Mouse (Mus musculus) testis, adult 2 months (tissue): ENCODE results near the gene Picalm. TPM values are rescaled to one million over a fixed set of nuclear protein-coding genes. Genes with fewer than 3 reads are reported as not detected.

Source experiments
- H3K27ac ChIP-seq: fragments of 200-500 bp; 2 replicates; pipeline ENCODE4 v1.5.1; 2012; ENCODE audit warnings: low read depth, low read length; ENCODE audit not compliant: control insufficient read depth, insufficient read depth
- H3K27me3 ChIP-seq: fragments of 200-500 bp; 2 replicates; pipeline ENCODE4 v1.6.1; 2012; ENCODE audit warnings: mild to moderate bottlenecking, low read length, moderate library complexity; ENCODE audit not compliant: control insufficient read depth, insufficient read depth
- H3K36me3 ChIP-seq: fragments of 200-500 bp; 2 replicates; pipeline ENCODE4 v1.6.1; 2012; ENCODE audit warnings: mild to moderate bottlenecking, low read length; ENCODE audit not compliant: control insufficient read depth, insufficient read depth
- H3K4me1 ChIP-seq: fragments of 200-500 bp; 2 replicates; pipeline ENCODE4 v1.6.1; 2012; ENCODE audit warnings: low read length; ENCODE audit not compliant: control insufficient read depth, insufficient read depth
- H3K4me3 ChIP-seq: fragments of 200-500 bp; 2 replicates; pipeline ENCODE4 v1.5.1; 2012; ENCODE audit warnings: low read depth, mild to moderate bottlenecking, low read length, moderate library complexity, mixed read lengths; ENCODE audit not compliant: control insufficient read depth
- CTCF ChIP-seq: fragments of 200-500 bp; IDR thresholded peaks from 2 replicates; pipeline ENCODE4 v1.5.1; 2012; ENCODE audit warnings: low read depth, mild to moderate bottlenecking, inconsistent platforms, low read length, moderate library complexity; ENCODE audit not compliant: control insufficient read depth, insufficient read depth, insufficient replicate concordance
- POLR2A ChIP-seq: fragments of 200-500 bp; IDR thresholded peaks from 2 replicates; pipeline ENCODE4 v1.6.1; 2012; ENCODE audit warnings: low read depth, mild to moderate bottlenecking, inconsistent platforms, low read length, moderate library complexity; ENCODE audit not compliant: control insufficient read depth
- polyA plus RNA-seq: library from polyadenylated mRNA; depleted of rRNA; stranded (reverse); fragments of >200 nt; gene quantifications from 2 replicates; pipeline ENCODE4 v1.2.3, GENCODE M21; 2012

Gene Picalm
- polyA plus RNA-seq, 1 experiment: 84.5 TPM

DNA sequence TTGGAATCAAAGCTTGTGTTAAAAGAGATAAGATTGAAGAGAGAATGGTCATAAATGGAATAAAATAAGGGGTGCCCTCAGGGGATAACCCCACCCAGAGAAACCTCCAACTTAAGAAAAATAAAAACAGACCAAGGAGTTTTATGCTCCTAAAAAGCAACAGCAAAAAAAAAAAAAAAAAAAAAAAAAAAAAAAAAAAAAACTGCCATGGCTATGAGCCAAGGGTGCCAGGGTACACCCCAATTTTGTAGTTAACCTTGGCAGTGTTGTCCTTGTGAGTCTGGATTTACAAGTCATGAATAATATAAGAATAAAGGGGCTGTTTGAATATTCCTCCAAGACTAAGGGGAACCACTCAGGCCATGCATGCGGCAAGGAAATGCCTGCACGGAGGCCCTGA is 13.9 kb upstream of the Picalm start:
- no peak overlapping the region for H3K27ac ChIP-seq
- no peaks in the 10 kb centered on the region for H3K27me3 ChIP-seq
- no peaks in the 10 kb centered on the region for H3K4me1 ChIP-seq
- H3K36me3 ChIP-seq: no peaks in the 10 kb centered on the region
- TF ChIP-seq POLR2A (no peak), CTCF (no peak)
- H3K4me3 ChIP-seq: no peak overlapping the region

DNA sequence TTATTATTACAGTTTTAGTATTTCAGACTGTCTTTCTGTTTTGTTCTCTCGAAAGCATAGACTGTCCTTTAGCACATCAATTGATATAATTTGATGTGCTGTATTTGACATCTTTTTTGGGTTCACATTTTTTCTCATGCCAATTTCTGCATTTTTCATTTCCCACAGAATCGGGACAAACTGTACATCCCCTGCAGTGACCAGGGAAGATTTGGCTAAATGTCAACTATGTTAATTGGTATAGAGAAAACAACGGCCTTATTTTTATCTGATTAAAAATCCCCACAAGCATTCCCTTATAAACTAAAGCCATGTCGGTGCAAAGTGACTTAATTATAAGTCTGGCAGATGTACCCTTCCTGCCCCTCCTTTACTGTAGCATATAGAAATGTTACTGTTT is 9.9 kb upstream of the Picalm start:
- Histone ChIP-seq H3K4me3 (no peak overlapping the region), H3K4me1 (no peaks in the 10 kb centered on the region)
- TF ChIP-seq POLR2A: no peak
- TF ChIP-seq CTCF: no peak

DNA sequence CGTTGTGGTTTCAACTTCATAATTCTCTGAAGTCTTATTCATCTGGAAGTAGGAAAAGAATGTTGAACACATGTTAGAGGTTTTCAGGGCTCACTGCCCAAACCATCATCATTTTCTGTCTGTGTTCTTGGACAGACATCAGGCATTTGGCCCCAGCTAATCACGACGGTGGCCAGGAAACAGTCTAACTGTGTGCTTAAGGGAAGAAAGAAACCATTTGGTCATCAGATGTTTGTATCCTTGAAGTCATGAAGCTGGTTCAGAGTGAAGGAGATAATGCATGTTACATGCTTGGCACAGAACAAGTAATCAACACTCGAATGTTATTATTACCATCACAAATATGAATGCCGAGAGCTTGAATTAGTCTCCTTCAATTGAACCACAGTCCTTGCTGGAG is 5.0 kb upstream of the Picalm start:
- Histone ChIP-seq H3K4me1 (peaks cover 2% of the 10 kb centered on the region; the same call in 1 of the 2 replicates), H3K27ac (no peak overlapping the region), H3K4me3 (no peak overlapping the region), H3K36me3 (no peaks in the 10 kb centered on the region), H3K27me3 (no peaks in the 10 kb centered on the region)
- TF ChIP-seq POLR2A (no peak), CTCF (no peak)

More for the DNA sequence above, 9.9 kb upstream of the Picalm start:
- no peaks in the 10 kb centered on the region for H3K27me3 ChIP-seq
- no peak overlapping the region for H3K27ac ChIP-seq
- H3K36me3 ChIP-seq: no peaks in the 10 kb centered on the region

DNA sequence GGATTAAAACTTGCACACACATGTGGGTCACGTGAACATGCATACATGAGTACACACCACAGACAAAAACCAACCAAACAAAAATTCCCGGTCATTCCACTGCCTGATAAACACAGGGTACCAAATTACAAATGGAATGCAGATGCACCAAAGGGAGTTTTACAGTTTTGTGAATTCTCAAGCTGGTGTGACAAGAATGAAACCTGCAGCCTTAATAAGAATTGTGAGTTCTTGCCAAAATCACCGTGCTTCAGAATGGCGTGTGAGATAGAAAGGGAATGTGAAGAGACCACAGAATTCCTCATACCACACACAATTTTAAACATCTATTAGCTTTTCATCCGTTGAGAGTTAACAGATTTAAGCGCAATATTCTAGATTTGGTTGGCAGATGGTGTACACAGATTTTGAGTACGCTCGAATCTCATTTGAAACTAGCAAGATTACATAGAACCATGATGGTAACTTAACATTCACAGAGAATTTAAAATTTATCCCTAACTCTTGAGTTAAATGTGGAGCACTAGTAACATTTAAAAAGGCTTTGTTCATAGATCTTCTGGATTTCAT is 1.3 kb upstream of the Picalm start:
- TF ChIP-seq POLR2A: no peak
- H3K36me3 ChIP-seq: no peaks in the 10 kb centered on the region
- H3K27me3 ChIP-seq: no peaks in the 10 kb centered on the region
- H3K4me3 ChIP-seq: peak overlapping the region; percentile 98; the same call in 1 of the 2 replicates
- H3K27ac ChIP-seq: peak overlapping the region; percentile 94
- H3K4me1 ChIP-seq: peaks cover 2% of the 10 kb centered on the region; the same call in 1 of the 2 replicates

DNA sequence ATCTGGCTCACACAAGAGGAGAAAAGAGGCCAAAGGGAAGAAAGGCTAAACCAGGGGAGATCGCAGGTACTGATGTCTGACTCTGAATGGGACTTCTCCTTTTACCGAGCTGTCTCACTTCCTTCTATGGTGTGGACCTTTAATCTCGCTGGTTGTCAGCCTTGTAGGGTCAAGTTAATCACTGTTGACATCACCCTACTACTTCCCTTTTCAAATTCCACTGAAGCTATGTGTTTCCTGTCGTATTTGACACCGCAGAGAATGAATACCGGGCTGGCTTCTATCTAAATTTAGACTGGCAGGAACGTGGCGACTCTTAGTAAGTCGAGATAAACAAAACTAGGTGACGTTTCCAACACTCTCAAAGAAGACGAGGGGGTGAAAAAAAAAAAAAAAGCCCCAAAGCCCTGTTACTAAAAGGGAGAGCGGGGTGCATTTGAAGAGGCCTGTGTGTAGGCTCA is 712 bp upstream of the Picalm start:
- Histone ChIP-seq H3K4me1 (peaks cover 2% of the 10 kb centered on the region; the same call in 1 of the 2 replicates), H3K27ac (peak overlapping the region; percentile 94), H3K36me3 (no peaks in the 10 kb centered on the region), H3K4me3 (peak overlapping the region; percentile 98), H3K27me3 (no peaks in the 10 kb centered on the region)
- no peak for TF ChIP-seq POLR2A
- no peak for TF ChIP-seq CTCF

DNA sequence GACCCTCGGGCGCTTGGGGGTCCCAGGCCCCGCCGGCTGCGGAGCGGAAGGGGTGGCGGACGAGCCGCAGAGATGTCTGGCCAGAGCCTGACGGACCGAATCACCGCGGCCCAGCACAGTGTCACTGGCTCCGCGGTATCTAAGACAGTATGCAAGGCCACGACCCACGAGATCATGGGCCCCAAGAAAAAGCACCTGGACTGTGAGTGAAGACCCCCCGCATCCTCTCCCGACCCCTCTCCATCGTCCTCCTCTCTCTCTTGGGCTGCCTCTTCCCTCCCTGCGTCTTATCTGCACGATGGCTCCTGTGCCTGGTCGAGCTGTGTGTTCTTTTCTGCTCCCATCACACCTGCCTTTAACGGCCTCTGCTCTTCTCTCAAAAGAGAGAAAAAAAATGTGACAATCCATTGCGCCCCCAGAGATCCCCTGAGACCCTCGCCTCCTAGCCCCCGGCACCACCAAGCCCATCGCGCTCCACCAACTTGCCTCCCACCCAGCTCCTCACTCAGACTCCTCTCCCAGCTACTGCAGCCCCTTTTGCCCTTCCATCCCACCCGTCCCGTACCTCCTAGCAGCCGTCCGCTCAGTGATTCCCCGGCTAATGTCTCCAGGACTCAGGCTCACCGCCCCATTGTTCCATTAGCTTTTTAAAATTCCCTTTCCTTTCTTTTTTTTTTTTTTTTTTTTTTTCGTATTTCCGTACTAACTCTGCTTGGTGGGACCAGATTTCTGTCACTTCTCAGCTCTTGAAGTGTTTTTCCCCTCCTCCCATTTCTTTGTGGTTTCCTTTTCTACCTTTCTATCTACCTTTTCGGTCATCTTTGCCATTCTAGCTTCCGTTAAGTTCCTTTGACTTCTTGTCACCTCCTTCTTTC is 725 bp downstream of the Picalm start:
- Histone ChIP-seq H3K4me1 (peaks cover 2% of the 10 kb centered on the region; the same call in 1 of the 2 replicates), H3K27me3 (no peaks in the 10 kb centered on the region), H3K4me3 (peak overlapping the region; percentile 98), H3K27ac (peak overlapping the region; percentile 96), H3K36me3 (no peaks in the 10 kb centered on the region)
- TF ChIP-seq POLR2A (peak; percentile 30), CTCF (no peak)

DNA sequence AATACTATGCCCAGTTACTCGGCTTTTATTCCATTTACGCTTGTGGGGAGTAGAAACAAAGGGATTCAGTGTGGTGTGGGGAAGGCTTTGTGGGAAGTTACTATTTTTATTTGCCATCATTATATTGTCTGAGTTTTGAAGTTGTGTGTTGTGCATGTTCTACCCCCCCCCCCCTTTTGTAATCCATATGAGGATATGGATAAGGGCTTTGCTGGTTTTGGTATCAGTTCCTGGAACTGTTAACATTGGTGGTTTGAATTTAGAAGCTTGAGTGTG is 1.3 kb downstream of the Picalm start:
- peak overlapping the region; percentile 98; the same call in 1 of the 2 replicates for H3K4me3 ChIP-seq
- TF ChIP-seq CTCF (no peak), POLR2A (no peak)
- H3K27me3 ChIP-seq: no peaks in the 10 kb centered on the region
- H3K36me3 ChIP-seq: no peaks in the 10 kb centered on the region
- peak overlapping the region; percentile 96; the same call in 1 of the 2 replicates for H3K27ac ChIP-seq
- peaks cover 2% of the 10 kb centered on the region; the same call in 1 of the 2 replicates for H3K4me1 ChIP-seq
